Comparison of ENCODE assay signal across 8 mouse cellular contexts in genomic region chr7:73606677-73607449, GRCm38 (mm10).
DNase-seq lines count a peak whose midpoint lies in the region; ATAC-seq and TF ChIP-seq lines count a peak whose summit lies in the region.

No protein-coding gene starts in this region.

- 3% methylated on average over 30 of the region's 30 CpGs for WGBS in heart, embryonic 10.5 days
- WGBS in kidney, embryonic 15.5 days = 2% methylated on average over 30 of the region's 30 CpGs
- 3% methylated on average over 30 of the region's 30 CpGs for WGBS in liver, embryonic 11.5 days

- H3K36me3 ChIP-seq in heart, embryonic 10.5 days = no peaks in the 10 kb centered on the region
- no peaks in the 10 kb centered on the region for H3K36me3 ChIP-seq in kidney, embryonic 15.5 days
- no peaks in the 10 kb centered on the region for H3K36me3 ChIP-seq in liver, embryonic 11.5 days (ENCODE audit: control insufficient read depth, insufficient read depth, low read length)
- H3K36me3 ChIP-seq in myocyte (ENCODE audit: control insufficient read depth, insufficient read depth) = no peaks in the 10 kb centered on the region

- no peaks in the 10 kb centered on the region for H3K9me3 ChIP-seq in heart, embryonic 10.5 days
- H3K9me3 ChIP-seq in kidney, embryonic 15.5 days (replicated peaks) = no peaks in the 10 kb centered on the region
- H3K9me3 ChIP-seq in liver, embryonic 11.5 days (ENCODE audit: control insufficient read depth, low read length) = no peaks in the 10 kb centered on the region

- no peak overlapping the region for H3ac ChIP-seq in myocyte (ENCODE audit: control insufficient read depth, insufficient read length)

- peak; percentile 98 for DNase-seq in CD4-positive helper T cell, adult 2 months (ENCODE audit: low read depth, low spot score)
- DNase-seq in brain, adult 2 months (ENCODE audit: low read depth, low spot score) = peak; percentile 97
- peak; percentile 97 for DNase-seq in heart, embryonic 10.5 days (ENCODE audit: low spot score)
- DNase-seq in liver, embryonic 11.5 days (ENCODE audit: low spot score) = peak; percentile 91
- DNase-seq in spleen, postnatal 4 days (ENCODE audit: low spot score in 2 of 2) = peak; percentile 91 to 95

- peaks cover under 1% of the 10 kb centered on the region; the same call in 1 of the 2 replicates for H3K4me1 ChIP-seq in embryonic fibroblast, embryonic 13.5 days (ENCODE audit: control insufficient read depth, insufficient read depth, low read length)
- peaks cover 11% of the 10 kb centered on the region for H3K4me1 ChIP-seq in heart, embryonic 10.5 days
- H3K4me1 ChIP-seq in kidney, embryonic 15.5 days = peaks cover 11% of the 10 kb centered on the region
- H3K4me1 ChIP-seq in liver, embryonic 11.5 days (replicated peaks; ENCODE audit: control insufficient read depth, insufficient read depth, low read length) = peaks cover 7% of the 10 kb centered on the region; the same call in 1 of the 2 replicates

- peak overlapping the region; percentile 21 for H3K9ac ChIP-seq in kidney, embryonic 15.5 days
- H3K9ac ChIP-seq in liver, embryonic 11.5 days (ENCODE audit: low read depth, low read length) = peak overlapping the region; percentile 58

- TF ChIP-seq POLR2A in embryonic fibroblast, embryonic 13.5 days (IDR thresholded peaks at IDR 0.05; ENCODE audit: low read depth, low read length) = peak; percentile 64; the same call in 1 of the 2 replicates
- TF ChIP-seq POLR2A in myocyte (IDR thresholded peaks at IDR 0.05; ENCODE audit: insufficient read length, low read depth) = no peak

- peak overlapping the region; percentile 40; the same call in 1 of the 2 replicates for H3K4me3 ChIP-seq in embryonic fibroblast, embryonic 13.5 days (ENCODE audit: insufficient read depth, low read length)
- H3K4me3 ChIP-seq in heart, embryonic 10.5 days = peak overlapping the region; percentile 57
- H3K4me3 ChIP-seq in kidney, embryonic 15.5 days (replicated peaks) = peak overlapping the region; percentile 36
- peak overlapping the region; percentile 49 for H3K4me3 ChIP-seq in liver, embryonic 11.5 days (ENCODE audit: low read depth, low read length)
- peak overlapping the region; percentile 31 for H3K4me3 ChIP-seq in myocyte

- no peaks in the 10 kb centered on the region for H3K79me2 ChIP-seq in myocyte (ENCODE audit: control insufficient read depth, insufficient read depth)

- no peaks in the 10 kb centered on the region for H3K27me3 ChIP-seq in heart, embryonic 10.5 days (ENCODE audit: insufficient read depth, poor library complexity, severe bottlenecking)
- H3K27me3 ChIP-seq in kidney, embryonic 15.5 days = no peaks in the 10 kb centered on the region
- H3K27me3 ChIP-seq in liver, embryonic 11.5 days (replicated peaks; ENCODE audit: control insufficient read depth, insufficient read depth, low read length) = no peaks in the 10 kb centered on the region
- no peaks in the 10 kb centered on the region for H3K27me3 ChIP-seq in myocyte (ENCODE audit: control insufficient read depth, insufficient read depth, insufficient read length)

- peak; percentile 95 for ATAC-seq in kidney, embryonic 15.5 days (replicated peaks; ENCODE audit: low FRiP score)
- ATAC-seq in liver, embryonic 11.5 days (replicated peaks; ENCODE audit: low FRiP score) = peak; percentile 95

- no peak for TF ChIP-seq CTCF in embryonic fibroblast, embryonic 13.5 days (IDR thresholded peaks at IDR 0.05; ENCODE audit: borderline replicate concordance, insufficient read depth, low read length)

- H3K4me2 ChIP-seq in kidney, embryonic 15.5 days = peak overlapping the region; percentile 58
- peak overlapping the region; percentile 76 for H3K4me2 ChIP-seq in liver, embryonic 11.5 days
- peak overlapping the region; percentile 98 for H3K4me2 ChIP-seq in myocyte (ENCODE audit: low read depth)

- peak overlapping the region; percentile 96 for H3K27ac ChIP-seq in embryonic fibroblast, embryonic 13.5 days (ENCODE audit: insufficient read depth, low read length)
- peak overlapping the region; percentile 93 for H3K27ac ChIP-seq in heart, embryonic 10.5 days
- H3K27ac ChIP-seq in kidney, embryonic 15.5 days = peak overlapping the region; percentile 88
- H3K27ac ChIP-seq in liver, embryonic 11.5 days (ENCODE audit: low read depth, low read length) = peak overlapping the region; percentile 82

TF ChIP-seq in myocyte, 11 proteins besides CTCF, POLR2A, EP300 and RAD21:
- TF ChIP-seq CEBPB (IDR thresholded peaks at IDR 0.05; ENCODE audit: insufficient read depth, poor library complexity, severe bottlenecking) (no peak), TCF12 (IDR thresholded peaks at IDR 0.05; ENCODE audit: insufficient read depth, poor library complexity, severe bottlenecking) (no peak), MAX (IDR thresholded peaks at IDR 0.05; ENCODE audit: low read depth) (no peak), MYOD1 (IDR thresholded peaks at IDR 0.05; ENCODE audit: control insufficient read depth in 1 of 3, insufficient read length in 2 of 3, low read depth in 2 of 3) (no peak), REST (IDR thresholded peaks at IDR 0.05; ENCODE audit: insufficient read depth, insufficient read length) (no peak), SRF (IDR thresholded peaks at IDR 0.05; ENCODE audit: control insufficient read depth, insufficient read length, low read depth) (no peak), USF1 (IDR thresholded peaks at IDR 0.05; ENCODE audit: low read depth) (no peak), MYOG (IDR thresholded peaks at IDR 0.05; ENCODE audit: control insufficient read depth in 1 of 3, insufficient read depth in 1 of 3, insufficient read length in 2 of 3, low read depth in 2 of 3) (no peak), POLR2AphosphoS2 (IDR thresholded peaks at IDR 0.05; ENCODE audit: insufficient read length, low read depth) (no peak), E2F4 (IDR thresholded peaks at IDR 0.05; ENCODE audit: insufficient read depth) (no peak), TCF3 (IDR thresholded peaks at IDR 0.05; ENCODE audit: insufficient read length, low read depth) (no peak)

Comparison
In these comparisons a context has a peak if more than half of its experiments do, and no peak if none do; other contexts are left out.
1. Peak in every context shown above with its lines: DNase-seq, ATAC-seq, H3K4me3 ChIP-seq and H3K27ac ChIP-seq.